Mouse (Mus musculus) stomach, postnatal 0 days (tissue): ENCODE results near the gene Ptprn2.

Experiments
- CTCF ChIP-seq: IDR thresholded peaks from 2 replicates; pipeline ENCODE4 v1.5.1; 2016; ENCODE audit warnings: antibody characterized with exemption, low read depth, mild to moderate bottlenecking, moderate library complexity
- EP300 ChIP-seq: optimal IDR thresholded peaks from 2 replicates; pipeline ENCODE3; 2016; ENCODE audit warnings: antibody characterized with exemption

DNA sequence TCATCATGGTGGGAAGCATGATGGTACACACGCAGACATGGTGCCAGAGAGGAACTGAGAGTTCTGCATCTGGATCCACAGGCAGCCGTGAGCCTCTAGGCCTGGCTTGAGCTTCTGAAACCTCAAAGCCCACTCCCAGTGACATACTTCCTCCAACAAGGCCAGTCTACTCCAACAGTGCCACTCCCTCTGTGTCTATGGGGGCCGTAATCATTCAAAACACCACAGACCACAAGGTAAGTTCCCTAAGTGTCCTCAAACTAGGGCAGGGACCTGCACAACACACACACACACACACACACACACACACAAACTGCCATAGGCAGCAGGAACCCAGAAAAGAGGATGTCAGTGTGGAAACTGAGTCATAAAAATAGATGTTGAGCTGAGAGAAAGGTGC lies 813.6 kb downstream of the Ptprn2 start:
- TF ChIP-seq CTCF (no peak), EP300 (no peak)
